Mouse (Mus musculus) splenic B cell, adult 2 months (primary cell): ENCODE results near the gene Gpr139.

Experiments
- DNase-seq: peaks from one replicate; pipeline ENCODE4 v3.0.0-alpha.2; 2011; ENCODE audit warnings: low read depth, low spot score
- H3K27me3 ChIP-seq: 2 replicates; pipeline ENCODE4 v1.6.1; 2012; ENCODE audit warnings: mild to moderate bottlenecking, low read length, moderate library complexity, mixed read lengths; ENCODE audit not compliant: control insufficient read depth, poor library complexity, insufficient read depth, severe bottlenecking
- H3K36me3 ChIP-seq: 2 replicates; pipeline ENCODE4 v1.6.1; 2012; ENCODE audit warnings: mild to moderate bottlenecking, low read length, moderate library complexity, mixed read lengths; ENCODE audit not compliant: control insufficient read depth, poor library complexity, insufficient read depth, severe bottlenecking

The Gpr139 gene

GRCm38 (mm10) chr7:119184341-119185143 lies at the start of gene Gpr139:
Gene Gpr139, minus strand, starts transcription at chr7:119184603.
- DNase-seq = no peak
- no peaks in the 10 kb centered on the region for H3K36me3 ChIP-seq
- no peaks in the 10 kb centered on the region for H3K27me3 ChIP-seq

- DNase-seq = no peak
- Histone ChIP-seq H3K36me3 (no peaks in the 10 kb centered on the region), H3K27me3 (no peaks in the 10 kb centered on the region)
Measured at GRCm38 (mm10) chr7:119230971-119231370, 46.6 kb upstream of the Gpr139 start.

- Histone ChIP-seq H3K27me3 (no peaks in the 10 kb centered on the region), H3K36me3 (no peaks in the 10 kb centered on the region)
- no peak for DNase-seq
Measured at GRCm38 (mm10) chr7:119222706-119223105, 38.3 kb upstream of the Gpr139 start.

GRCm38 (mm10) chr7:119219121-119219520 lies 34.7 kb upstream of the Gpr139 start:
- no peak for DNase-seq
- Histone ChIP-seq H3K27me3 (no peaks in the 10 kb centered on the region), H3K36me3 (no peaks in the 10 kb centered on the region)

- Histone ChIP-seq H3K27me3 (no peaks in the 10 kb centered on the region; the same call in none of the 2 replicates), H3K36me3 (no peaks in the 10 kb centered on the region)
- no peak for DNase-seq
Measured at GRCm38 (mm10) chr7:119207251-119207650, 22.8 kb upstream of the Gpr139 start.

GRCm38 (mm10) chr7:119186374-119186773 lies 2.0 kb upstream of the Gpr139 start:
- H3K36me3 ChIP-seq = no peaks in the 10 kb centered on the region
- DNase-seq = no peak
- no peaks in the 10 kb centered on the region for H3K27me3 ChIP-seq

- DNase-seq = no peak
- Histone ChIP-seq H3K36me3 (no peaks in the 10 kb centered on the region), H3K27me3 (no peaks in the 10 kb centered on the region)
Measured at GRCm38 (mm10) chr7:119185181-119185940, 958 bp upstream of the Gpr139 start.

GRCm38 (mm10) chr7:119181053-119181452 lies 3.4 kb downstream of the Gpr139 start:
- H3K27me3 ChIP-seq = no peaks in the 10 kb centered on the region
- no peak for DNase-seq
- no peaks in the 10 kb centered on the region for H3K36me3 ChIP-seq

- no peaks in the 10 kb centered on the region for H3K36me3 ChIP-seq
- no peaks in the 10 kb centered on the region for H3K27me3 ChIP-seq
- no peak for DNase-seq
Measured at GRCm38 (mm10) chr7:119160015-119160414, 24.4 kb downstream of the Gpr139 start.

GRCm38 (mm10) chr7:119111771-119112170 lies 72.6 kb downstream of the Gpr139 start:
- no peaks in the 10 kb centered on the region for H3K27me3 ChIP-seq
- no peaks in the 10 kb centered on the region for H3K36me3 ChIP-seq
- no peak for DNase-seq

- Histone ChIP-seq H3K36me3 (no peaks in the 10 kb centered on the region), H3K27me3 (no peaks in the 10 kb centered on the region)
- DNase-seq = no peak
Measured at GRCm38 (mm10) chr7:119105878-119106277, 78.5 kb downstream of the Gpr139 start.

GRCm38 (mm10) chr7:119096583-119096982 lies 87.8 kb downstream of the Gpr139 start:
- H3K36me3 ChIP-seq = no peaks in the 10 kb centered on the region
- no peaks in the 10 kb centered on the region for H3K27me3 ChIP-seq
- no peak for DNase-seq
